Mouse (Mus musculus): ENCODE data around the gene Dll1.

The Dll1 gene

GRCm38 (mm10) chr17:15325976-15326842, 50.5 kb downstream of the Dll1 start:
- DNase-seq = peak; percentile 40

- DNase-seq = no peak
Measured at GRCm38 (mm10) chr17:15323191-15323834, 53.4 kb downstream of the Dll1 start.
